Mouse (Mus musculus) heart, adult 11 months (tissue): ENCODE data around the gene Ano3.
"Not testable (repeated sequence)": the region's sequence is repeated elsewhere in the genome, so short reads cannot be mapped to it uniquely, and the experiment has no call there.

Experiments used
- DNase-seq: peaks from one replicate; pipeline ENCODE4 v3.0.0; 2022

The Ano3 gene

GRCm38 (mm10) chr2:110950823-110951222 is at the start of gene Ano3:
Gene Ano3, minus strand, starts transcription at chr2:110950923.
- DNase-seq = not testable (repeated sequence)

- DNase-seq = no peak
Measured at GRCm38 (mm10) chr2:110990071-110990470, 39.3 kb upstream of the Ano3 start.

GRCm38 (mm10) chr2:110989539-110989938 is 38.8 kb upstream of the Ano3 start:
- DNase-seq = no peak

GRCm38 (mm10) chr2:110985853-110986271 is 35.1 kb upstream of the Ano3 start:
- DNase-seq = no peak

GRCm38 (mm10) chr2:110981733-110982132 is 31.0 kb upstream of the Ano3 start:
- no peak for DNase-seq

GRCm38 (mm10) chr2:110979610-110980009 is 28.9 kb upstream of the Ano3 start:
- DNase-seq = no peak

GRCm38 (mm10) chr2:110976871-110977270 is 26.1 kb upstream of the Ano3 start:
- DNase-seq = no peak

GRCm38 (mm10) chr2:110970158-110970557 is 19.4 kb upstream of the Ano3 start:
- DNase-seq = no peak

GRCm38 (mm10) chr2:110965398-110965797 is 14.7 kb upstream of the Ano3 start:
- no peak for DNase-seq

GRCm38 (mm10) chr2:110950432-110950803 is 305 bp downstream of the Ano3 start:
- no peak for DNase-seq

- DNase-seq = peak; percentile 81
Measured at GRCm38 (mm10) chr2:110949679-110950431, 868 bp downstream of the Ano3 start.

GRCm38 (mm10) chr2:110945171-110945570 is 5.6 kb downstream of the Ano3 start:
- DNase-seq = no peak

GRCm38 (mm10) chr2:110935691-110936090 is 15.0 kb downstream of the Ano3 start:
- no peak for DNase-seq

- DNase-seq = no peak
Measured at GRCm38 (mm10) chr2:110929126-110929525, 21.6 kb downstream of the Ano3 start.

GRCm38 (mm10) chr2:110909506-110909905 is 41.2 kb downstream of the Ano3 start:
- DNase-seq = no peak

GRCm38 (mm10) chr2:110906473-110906872 is 44.2 kb downstream of the Ano3 start:
- DNase-seq = no peak

- DNase-seq = no peak
Measured at GRCm38 (mm10) chr2:110896477-110897270, 54.0 kb downstream of the Ano3 start.

- DNase-seq = no peak
Measured at GRCm38 (mm10) chr2:110871650-110872049, 79.1 kb downstream of the Ano3 start.

GRCm38 (mm10) chr2:110865584-110865983 is 85.1 kb downstream of the Ano3 start:
- no peak for DNase-seq

GRCm38 (mm10) chr2:110863376-110863775 is 87.3 kb downstream of the Ano3 start:
- DNase-seq = peak; percentile 87

- no peak for DNase-seq
Measured at GRCm38 (mm10) chr2:110839559-110840243, 111.0 kb downstream of the Ano3 start.

- DNase-seq = no peak
Measured at GRCm38 (mm10) chr2:110816189-110816588, 134.5 kb downstream of the Ano3 start.

- DNase-seq = no peak
Measured at GRCm38 (mm10) chr2:110814964-110815363, 135.8 kb downstream of the Ano3 start.
